8 mouse cellular contexts compared by ENCODE assay signal in the genomic region with DNA sequence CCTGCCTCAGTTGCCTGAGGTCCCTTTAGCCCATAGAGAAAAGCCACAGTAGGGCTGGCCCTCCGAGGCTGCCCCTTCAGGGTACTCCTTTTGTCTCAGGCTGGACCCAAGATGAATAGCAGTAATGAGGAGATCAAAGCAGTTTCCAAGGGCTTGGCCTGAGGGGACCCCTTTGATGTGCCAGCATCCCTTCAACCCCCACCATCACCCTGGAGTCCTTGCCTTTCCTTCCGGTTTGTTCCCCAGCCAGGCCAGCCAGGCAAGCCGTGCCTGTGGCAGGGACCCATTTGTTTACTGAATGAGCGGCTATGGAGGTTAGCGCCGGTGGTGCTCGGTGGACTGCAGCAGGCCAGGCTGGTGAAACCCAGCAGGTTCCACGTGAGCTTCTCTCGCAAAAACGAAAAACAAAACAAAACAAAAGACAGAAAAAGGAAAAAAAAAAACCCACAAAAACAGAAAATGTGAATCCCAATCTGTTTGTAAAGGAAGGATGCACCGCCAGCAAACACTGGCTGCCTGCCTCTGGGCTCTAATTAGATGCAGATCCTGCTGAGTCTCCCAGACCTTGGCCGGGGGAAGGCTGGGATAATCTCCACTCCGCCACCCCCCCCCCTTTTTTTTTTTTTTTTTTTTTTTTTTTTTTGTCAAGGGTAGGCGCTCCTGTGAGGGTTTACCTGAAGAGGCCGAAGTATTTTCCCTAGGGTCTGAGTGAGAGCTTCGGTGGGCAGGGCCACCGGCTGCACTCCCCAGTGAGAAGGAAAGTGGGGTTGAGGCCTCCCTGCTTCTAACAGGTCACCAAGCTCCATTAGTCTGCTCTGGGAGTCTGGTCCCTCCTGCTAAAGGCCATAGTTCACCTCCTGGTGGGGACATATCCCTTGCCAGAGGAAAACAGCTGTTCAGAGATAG.
DNase-seq lines count a peak whose midpoint lies in the region; ATAC-seq lines count a peak whose summit lies in the region.

No protein-coding gene starts in this region.

- peak; percentile 47 for DNase-seq in adrenal gland, postnatal 14 days
- DNase-seq in adrenal gland, adult 18-20 months (ENCODE audit: low spot score in 2 of 2): no peak
- DNase-seq in left cerebral cortex, postnatal 10 days (ENCODE audit: extremely low spot score in 1 of 2, low spot score in 2 of 2): peak; percentile 9 to 46
- DNase-seq in left cerebral cortex, adult 8-10 months (ENCODE audit: low spot score in 2 of 2): no peak
- no peak for DNase-seq in thymus, postnatal 10 days (ENCODE audit: low spot score in 2 of 2)
- DNase-seq in thymus, postnatal 0 days (ENCODE audit: low spot score): no peak

- 17% methylated on average over 17 of the region's 17 CpGs for WGBS in embryonic facial prominence, embryonic 13.5 days
- WGBS in midbrain, embryonic 13.5 days: 8% methylated on average over 17 of the region's 17 CpGs

- ATAC-seq in embryonic facial prominence, embryonic 13.5 days (ENCODE audit: insufficient number of reproducible peaks, insufficient read depth, low FRiP score, low TSS enrichment, low read depth): no peak
- peak; percentile 67 for ATAC-seq in midbrain, embryonic 13.5 days

- H3K36me3 ChIP-seq in embryonic facial prominence, embryonic 13.5 days: no peaks in the 10 kb centered on the region
- no peaks in the 10 kb centered on the region for H3K36me3 ChIP-seq in midbrain, embryonic 13.5 days

- H3K27ac ChIP-seq in embryonic facial prominence, embryonic 13.5 days: 0 out of 2 replicates have a peak overlapping the region, but pooled peaks have one; percentile 44
- H3K27ac ChIP-seq in midbrain, embryonic 13.5 days: peak overlapping the region; percentile 53; the same call in 1 of the 2 replicates

- no peak overlapping the region for H3K9ac ChIP-seq in embryonic facial prominence, embryonic 13.5 days
- H3K9ac ChIP-seq in midbrain, embryonic 13.5 days (replicated peaks): no peak overlapping the region

- peaks cover 14% of the 10 kb centered on the region; the same call in 1 of the 2 replicates for H3K4me1 ChIP-seq in embryonic facial prominence, embryonic 13.5 days
- H3K4me1 ChIP-seq in midbrain, embryonic 13.5 days (replicated peaks): peaks cover 10% of the 10 kb centered on the region

- peaks cover 61% of the 10 kb centered on the region for H3K27me3 ChIP-seq in embryonic facial prominence, embryonic 13.5 days
- peaks cover 24% of the 10 kb centered on the region; the same call in 1 of the 2 replicates for H3K27me3 ChIP-seq in midbrain, embryonic 13.5 days

- H3K4me2 ChIP-seq in embryonic facial prominence, embryonic 13.5 days: peak overlapping the region; percentile 20; the same call in 1 of the 2 replicates
- no peak overlapping the region for H3K4me2 ChIP-seq in midbrain, embryonic 13.5 days (replicated peaks)

- no peaks in the 10 kb centered on the region for H3K9me3 ChIP-seq in embryonic facial prominence, embryonic 13.5 days
- no peaks in the 10 kb centered on the region for H3K9me3 ChIP-seq in midbrain, embryonic 13.5 days

- no peak overlapping the region for H3K4me3 ChIP-seq in embryonic facial prominence, embryonic 13.5 days
- H3K4me3 ChIP-seq in midbrain, embryonic 13.5 days (replicated peaks): no peak overlapping the region

- intact Hi-C loops in left cerebral cortex, postnatal 10 days (cut with DNase I): no loop called here

Comparison
In these comparisons a context has a peak if more than half of its experiments do, and no peak if none do; other contexts are left out.
1. DNase-seq: peak in adrenal gland, postnatal 14 days (single experiment) and left cerebral cortex, postnatal 10 days (2 of 2); none in adrenal gland, adult 18-20 months (0 of 2), left cerebral cortex, adult 8-10 months (0 of 2), thymus, postnatal 10 days (0 of 2) and thymus, postnatal 0 days (single experiment).